Mouse (Mus musculus): ENCODE data around the gene Cx3cr1.

Gene Cx3cr1

GRCm38 (mm10) chr9:120082691-120083090 is 13.0 kb upstream of the Cx3cr1 start:
- 68% methylated on average over 4 of the region's 4 CpGs for WGBS

- WGBS = 54% methylated on average over 5 of the region's 5 CpGs
These were observed 12.3 kb upstream of the Cx3cr1 start for GRCm38 (mm10) chr9:120081967-120082366.

GRCm38 (mm10) chr9:120081247-120081646 is 11.6 kb upstream of the Cx3cr1 start:
- WGBS = 68% methylated on average over 6 of the region's 6 CpGs

GRCm38 (mm10) chr9:120080546-120081108 is 10.9 kb upstream of the Cx3cr1 start:
- WGBS = 56% methylated on average over 8 of the region's 8 CpGs

- WGBS = 51% methylated on average over 7 of the region's 7 CpGs
These were observed 10.2 kb upstream of the Cx3cr1 start for GRCm38 (mm10) chr9:120079901-120080300.

- WGBS = 88% methylated on average over 3 of the region's 3 CpGs
These were observed 8.6 kb upstream of the Cx3cr1 start for GRCm38 (mm10) chr9:120078241-120078640.

- WGBS = 91% methylated on average over 7 of the region's 7 CpGs
These were observed 4.8 kb upstream of the Cx3cr1 start for GRCm38 (mm10) chr9:120074516-120074915.

GRCm38 (mm10) chr9:120073169-120073568 is 3.5 kb upstream of the Cx3cr1 start:
- WGBS = 19% methylated on average over 3 of the region's 3 CpGs

- 79% methylated on average over 2 of the region's 2 CpGs for WGBS
These were observed 1.6 kb upstream of the Cx3cr1 start for GRCm38 (mm10) chr9:120071251-120071650.

GRCm38 (mm10) chr9:120068047-120068446 is 1.6 kb downstream of the Cx3cr1 start:
- 75% methylated on average over 10 of the region's 10 CpGs for WGBS

GRCm38 (mm10) chr9:120067609-120068008 is 2.1 kb downstream of the Cx3cr1 start:
- 85% methylated on average over 2 of the region's 2 CpGs for WGBS

- WGBS = 75% methylated on average over 4 of the region's 4 CpGs
These were observed 5.4 kb downstream of the Cx3cr1 start for GRCm38 (mm10) chr9:120064317-120064716.

- 84% methylated on average over 3 of the region's 3 CpGs for WGBS
These were observed 10.9 kb downstream of the Cx3cr1 start for GRCm38 (mm10) chr9:120058730-120059129.

- WGBS = 89% methylated on average over 9 of the region's 9 CpGs
These were observed 13.5 kb downstream of the Cx3cr1 start for GRCm38 (mm10) chr9:120056201-120056600.

- 55% methylated on average over 8 of the region's 8 CpGs for WGBS
These were observed 15.0 kb downstream of the Cx3cr1 start for GRCm38 (mm10) chr9:120054545-120055277.

GRCm38 (mm10) chr9:120049407-120049806 is 20.3 kb downstream of the Cx3cr1 start:
- WGBS = 77% methylated on average over 3 of the region's 3 CpGs

- WGBS = 60% methylated on average over 6 of the region's 6 CpGs
These were observed 21.2 kb downstream of the Cx3cr1 start for GRCm38 (mm10) chr9:120048495-120048894.

- 46% methylated on average over 7 of the region's 7 CpGs for WGBS
These were observed 26.6 kb downstream of the Cx3cr1 start for GRCm38 (mm10) chr9:120043115-120043514.

GRCm38 (mm10) chr9:120037414-120037813 is 32.3 kb downstream of the Cx3cr1 start:
- 59% methylated on average over 7 of the region's 7 CpGs for WGBS

GRCm38 (mm10) chr9:120034375-120034774 is 35.3 kb downstream of the Cx3cr1 start:
- 79% methylated on average over 8 of the region's 8 CpGs for WGBS

- WGBS = 90% methylated on average over 6 of the region's 6 CpGs
These were observed 37.0 kb downstream of the Cx3cr1 start for GRCm38 (mm10) chr9:120032710-120033109.

- 80% methylated on average over 10 of the region's 10 CpGs for WGBS
These were observed 39.3 kb downstream of the Cx3cr1 start for GRCm38 (mm10) chr9:120030421-120030820.

- WGBS = 95% methylated on average over 6 of the region's 6 CpGs
These were observed 39.8 kb downstream of the Cx3cr1 start for GRCm38 (mm10) chr9:120029880-120030279.

Measured in cerebral cortex, adult 2 months (tissue).